Mouse (Mus musculus): ENCODE results near the gene Antxr1. TPM values are rescaled to one million over a fixed set of nuclear protein-coding genes. Genes with fewer than 3 reads are reported as not detected.
A peak's percentile ranks its signal among the peaks of the same experiment; 100 is the strongest.

Antxr1 gene
- polyA plus RNA-seq, 1 experiment from 2014 or later, result 15.5 TPM

DNA sequence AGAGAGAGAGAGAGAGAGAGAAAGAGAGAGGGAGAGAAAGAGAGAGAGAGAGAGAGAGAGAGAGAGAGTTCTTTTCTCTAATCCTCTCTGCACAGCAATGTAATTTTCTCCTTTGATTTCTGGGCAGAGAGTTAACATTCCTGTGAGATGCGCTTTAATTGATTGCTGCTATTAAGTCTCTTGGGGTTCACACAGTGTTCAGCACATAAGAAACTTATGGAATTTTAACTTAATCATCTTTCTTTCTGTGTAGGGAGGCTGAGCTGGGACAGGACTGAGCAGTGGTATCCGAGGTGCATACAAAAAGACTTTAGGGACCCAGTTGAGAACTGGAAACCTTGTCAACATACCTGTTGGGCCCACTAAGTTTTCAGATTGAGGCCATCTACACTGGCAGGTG lies 132.6 kb downstream of the Antxr1 start:
- Histone ChIP-seq H3K4me2 (no peak overlapping the region), H3K36me3 (ENCODE audit: insufficient read depth) (peaks cover 13% of the 10 kb centered on the region; the same call in 1 of the 2 replicates), H3K9me3 (ENCODE audit: low read depth, low read length) (no peaks in the 10 kb centered on the region), H3K4me1 (ENCODE audit: insufficient read depth) (no peaks in the 10 kb centered on the region), H3K27me3 (ENCODE audit: insufficient read depth, low read length) (no peaks in the 10 kb centered on the region), H3K27ac (ENCODE audit: low read depth) (no peak overlapping the region), H3K4me3 (ENCODE audit: low read depth, low read length) (no peak overlapping the region), H3K9ac (no peak overlapping the region)
- WGBS, result 82% methylated on average over 2 of the region's 2 CpGs
- ATAC-seq (ENCODE audit: insufficient read depth), result no peak
- DNase-seq, result no peak
- TF ChIP-seq CTCF (IDR thresholded peaks at IDR 0.05; ENCODE audit: low read depth), result no peak

DNA sequence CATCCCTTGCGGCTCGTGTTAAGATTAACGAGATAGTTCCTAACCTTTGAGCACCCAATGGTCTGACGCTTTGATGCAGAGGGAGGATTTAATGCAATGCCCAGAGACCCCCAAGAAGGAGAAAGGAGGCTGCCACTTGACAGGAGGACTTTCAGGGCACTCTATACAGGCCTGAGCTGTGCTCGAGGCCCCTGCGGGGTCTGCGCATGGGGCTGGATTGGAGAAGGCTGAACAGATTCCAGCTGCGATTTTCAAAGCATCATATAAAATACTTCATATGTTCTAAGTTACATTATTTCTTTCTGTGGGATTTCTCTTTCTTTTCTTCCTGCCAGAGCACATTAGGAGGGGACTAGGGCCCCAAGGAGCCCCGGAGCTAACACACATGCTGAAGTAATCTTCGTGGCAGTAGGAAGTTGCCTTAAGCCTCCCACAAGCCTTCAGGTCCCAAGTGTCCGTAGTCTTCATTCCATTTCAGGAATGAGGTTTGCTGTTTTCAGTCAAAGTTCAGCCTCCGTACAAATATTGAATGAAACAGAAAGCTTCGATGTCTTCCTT lies 133.5 kb downstream of the Antxr1 start:
- Histone ChIP-seq H3K4me2 (no peak overlapping the region), H3K4me3 (ENCODE audit: low read depth, low read length) (no peak overlapping the region), H3K9ac (no peak overlapping the region), H3K27ac (ENCODE audit: low read depth) (no peak overlapping the region), H3K9me3 (ENCODE audit: low read depth, low read length) (no peaks in the 10 kb centered on the region), H3K36me3 (ENCODE audit: insufficient read depth) (peaks cover 13% of the 10 kb centered on the region; the same call in 1 of the 2 replicates), H3K4me1 (ENCODE audit: insufficient read depth) (no peaks in the 10 kb centered on the region), H3K27me3 (ENCODE audit: insufficient read depth, low read length) (no peaks in the 10 kb centered on the region)
- ATAC-seq (ENCODE audit: insufficient read depth) (no peak), DNase-seq (no peak)
- TF ChIP-seq CTCF (IDR thresholded peaks at IDR 0.05; ENCODE audit: low read depth), result no peak
- 85% methylated on average over 13 of the region's 13 CpGs for WGBS

DNA sequence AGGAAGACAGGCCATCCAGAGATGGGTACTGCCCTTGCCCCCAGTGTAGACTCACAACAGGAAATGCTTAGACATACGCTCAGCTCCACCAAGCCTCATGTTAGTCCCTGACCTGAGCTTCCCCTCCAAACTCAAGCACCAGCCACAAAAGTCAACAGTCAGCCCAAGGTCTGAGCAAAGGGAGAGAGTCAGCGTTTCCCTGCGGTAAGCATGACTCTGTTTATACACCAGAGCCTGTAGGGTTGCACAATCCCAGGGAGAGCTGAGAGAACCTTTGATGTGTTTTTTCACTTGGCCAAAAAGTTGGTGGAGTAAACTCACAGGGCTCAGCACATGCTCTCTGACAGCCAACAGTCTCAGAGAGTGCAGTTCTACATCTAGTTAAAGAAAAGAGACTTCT lies 145.9 kb downstream of the Antxr1 start:
- no peak overlapping the region for H3K4me2 ChIP-seq

DNA sequence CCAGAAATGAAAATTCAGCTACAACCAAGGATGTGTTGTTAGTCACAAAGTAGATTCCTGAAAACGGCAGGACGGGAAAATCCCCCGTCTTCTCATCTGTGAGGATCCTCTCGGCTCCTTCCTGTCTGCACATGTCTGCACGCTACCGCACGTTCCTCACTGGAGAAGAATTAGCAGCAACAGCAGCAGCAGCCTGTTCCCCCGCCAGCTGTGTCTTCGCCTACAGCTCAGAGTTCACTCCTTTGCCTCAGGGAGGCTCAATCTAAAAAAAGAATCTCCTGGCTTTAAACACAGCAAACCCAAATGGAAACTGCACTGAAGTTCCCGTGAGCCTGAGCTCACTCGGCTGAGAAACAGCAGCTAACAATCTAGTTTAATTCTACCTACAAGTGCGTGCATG lies 148.6 kb downstream of the Antxr1 start:
- no peaks in the 10 kb centered on the region for H3K27me3 ChIP-seq (ENCODE audit: insufficient read depth, low read length)
- no peak overlapping the region for H3K4me2 ChIP-seq
- peak overlapping the region; percentile 67; the same call in 1 of the 2 replicates for H3K27ac ChIP-seq (ENCODE audit: low read depth)
- H3K9me3 ChIP-seq (ENCODE audit: low read depth, low read length), result no peaks in the 10 kb centered on the region
- DNase-seq (peak; percentile 74), ATAC-seq (ENCODE audit: insufficient read depth) (peak; percentile 43; the same call in 1 of the 2 replicates)
- H3K36me3 ChIP-seq (ENCODE audit: insufficient read depth), result peaks cover 32% of the 10 kb centered on the region
- no peak overlapping the region for H3K4me3 ChIP-seq (ENCODE audit: low read depth, low read length)
- TF ChIP-seq CTCF (IDR thresholded peaks at IDR 0.05; ENCODE audit: low read depth), result no peak
- no peak overlapping the region for H3K9ac ChIP-seq
- WGBS, result 36% methylated on average over 12 of the region's 12 CpGs
- H3K4me1 ChIP-seq (ENCODE audit: insufficient read depth), result peaks cover 9% of the 10 kb centered on the region

More for the DNA sequence above, 145.9 kb downstream of the Antxr1 start:
- Histone ChIP-seq H3K9ac (no peak overlapping the region), H3K4me3 (ENCODE audit: low read depth, low read length) (no peak overlapping the region), H3K9me3 (ENCODE audit: low read depth, low read length) (no peaks in the 10 kb centered on the region), H3K27me3 (ENCODE audit: insufficient read depth, low read length) (no peaks in the 10 kb centered on the region), H3K4me1 (ENCODE audit: insufficient read depth) (peaks cover 9% of the 10 kb centered on the region), H3K27ac (ENCODE audit: low read depth) (peak overlapping the region; percentile 26), H3K36me3 (ENCODE audit: insufficient read depth) (peaks cover 27% of the 10 kb centered on the region)
- ATAC-seq (ENCODE audit: insufficient read depth), result peak; percentile 82
- DNase-seq, result peak; percentile 75
- no peak for TF ChIP-seq CTCF (IDR thresholded peaks at IDR 0.05; ENCODE audit: low read depth)
- WGBS, result 10% methylated on average over 3 of the region's 3 CpGs

DNA sequence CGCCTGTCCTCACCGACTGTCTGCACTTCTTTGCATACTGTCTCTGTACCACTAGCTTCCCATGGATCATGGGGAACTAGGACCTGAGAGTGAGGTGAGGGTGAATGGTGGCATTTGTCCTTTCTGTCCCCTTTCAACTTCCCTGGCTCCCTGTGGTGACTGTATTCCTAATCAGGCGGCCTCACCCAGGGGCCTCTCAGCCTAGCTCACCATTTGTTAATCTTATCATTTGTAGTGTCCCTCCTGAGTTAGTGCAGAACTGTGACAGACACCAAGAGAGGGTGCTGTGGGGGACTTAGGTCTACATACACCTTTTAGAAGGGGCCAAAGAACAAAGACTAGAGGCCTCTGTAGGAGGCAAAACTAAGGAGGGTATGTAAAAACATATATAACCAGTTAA lies 151.2 kb downstream of the Antxr1 start:
- 0 out of 2 replicates have a peak overlapping the region, but pooled peaks have one; percentile 24 for H3K27ac ChIP-seq (ENCODE audit: low read depth)
- H3K36me3 ChIP-seq (ENCODE audit: insufficient read depth), result peaks cover 42% of the 10 kb centered on the region
- WGBS, result 77% methylated on average over 3 of the region's 3 CpGs
- H3K27me3 ChIP-seq (ENCODE audit: insufficient read depth, low read length), result no peaks in the 10 kb centered on the region
- peak overlapping the region; percentile 15; the same call in 1 of the 2 replicates for H3K4me2 ChIP-seq
- ATAC-seq (ENCODE audit: insufficient read depth) (no peak), DNase-seq (no peak)
- H3K9ac ChIP-seq, result no peak overlapping the region
- H3K4me1 ChIP-seq (ENCODE audit: insufficient read depth), result no peaks in the 10 kb centered on the region
- no peaks in the 10 kb centered on the region for H3K9me3 ChIP-seq (ENCODE audit: low read depth, low read length)
- H3K4me3 ChIP-seq (ENCODE audit: low read depth, low read length), result no peak overlapping the region
- no peak for TF ChIP-seq CTCF (IDR thresholded peaks at IDR 0.05; ENCODE audit: low read depth)

DNA sequence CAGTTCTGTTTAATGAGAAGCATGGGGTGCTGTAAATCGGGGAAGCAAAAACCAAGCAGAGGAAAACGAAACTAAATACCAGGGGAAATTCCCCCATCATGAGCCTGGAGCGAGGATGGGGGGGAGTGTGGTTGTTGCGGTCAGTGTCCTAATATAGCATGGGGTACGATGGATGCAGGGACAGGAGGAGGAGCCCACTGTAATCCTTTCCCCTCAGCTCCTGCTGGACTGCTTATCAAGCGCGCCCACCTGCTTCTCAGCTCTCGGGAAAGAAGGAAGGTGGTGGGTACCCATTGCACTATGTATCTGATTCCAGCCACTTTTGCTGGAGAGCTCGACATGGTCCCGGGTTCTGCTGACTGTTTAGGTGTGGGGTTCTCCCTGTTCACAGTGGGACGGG lies 151.6 kb downstream of the Antxr1 start:
- Histone ChIP-seq H3K9ac (no peak overlapping the region), H3K9me3 (ENCODE audit: low read depth, low read length) (no peaks in the 10 kb centered on the region), H3K4me2 (peak overlapping the region; percentile 15; the same call in 1 of the 2 replicates), H3K27ac (ENCODE audit: low read depth) (0 out of 2 replicates have a peak overlapping the region, but pooled peaks have one; percentile 24), H3K36me3 (ENCODE audit: insufficient read depth) (peaks cover 46% of the 10 kb centered on the region), H3K4me3 (ENCODE audit: low read depth, low read length) (no peak overlapping the region), H3K27me3 (ENCODE audit: insufficient read depth, low read length) (no peaks in the 10 kb centered on the region), H3K4me1 (ENCODE audit: insufficient read depth) (no peaks in the 10 kb centered on the region)
- WGBS, result 78% methylated on average over 11 of the region's 11 CpGs
- TF ChIP-seq CTCF (IDR thresholded peaks at IDR 0.05; ENCODE audit: low read depth), result no peak
- ATAC-seq (ENCODE audit: insufficient read depth) (no peak), DNase-seq (no peak)

DNA sequence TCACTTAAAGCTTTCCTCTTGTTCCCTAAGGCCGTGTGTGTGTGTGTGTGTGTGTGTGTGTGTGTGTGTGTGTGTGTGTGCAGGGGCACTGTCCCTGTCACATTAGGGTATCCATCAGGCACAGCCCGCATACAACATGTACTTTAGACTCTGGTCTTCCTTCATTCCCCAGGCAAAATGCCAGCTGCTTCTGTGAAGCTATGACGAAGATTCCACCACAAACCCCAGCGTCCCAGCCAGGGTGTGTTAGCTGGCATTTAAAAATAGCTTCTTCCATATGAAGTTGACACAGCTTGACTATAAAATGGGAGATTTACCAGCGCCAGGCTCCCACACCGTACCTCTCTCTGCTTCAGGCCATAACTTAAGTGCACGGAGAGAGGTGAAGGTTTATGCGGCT lies 152.5 kb downstream of the Antxr1 start:
- Histone ChIP-seq H3K4me1 (ENCODE audit: insufficient read depth) (no peaks in the 10 kb centered on the region), H3K4me3 (ENCODE audit: low read depth, low read length) (no peak overlapping the region), H3K27ac (ENCODE audit: low read depth) (no peak overlapping the region; the same call in 1 of the 2 replicates), H3K4me2 (no peak overlapping the region), H3K36me3 (ENCODE audit: insufficient read depth) (peaks cover 54% of the 10 kb centered on the region), H3K27me3 (ENCODE audit: insufficient read depth, low read length) (no peaks in the 10 kb centered on the region), H3K9ac (no peak overlapping the region), H3K9me3 (ENCODE audit: low read depth, low read length) (no peaks in the 10 kb centered on the region)
- DNase-seq (peak; percentile 74), ATAC-seq (ENCODE audit: insufficient read depth) (no peak)
- WGBS, result 62% methylated on average over 8 of the region's 8 CpGs
- TF ChIP-seq CTCF (IDR thresholded peaks at IDR 0.05; ENCODE audit: low read depth), result no peak
